Mouse (Mus musculus): ENCODE results near the gene Stau1.

The Stau1 gene

GRCm38 (mm10) chr2:166923971-166924370, 72.1 kb downstream of the Stau1 start:
- no peak for DNase-seq (ENCODE audit: extremely low read depth, low read depth)

GRCm38 (mm10) chr2:166910536-166910935, 85.6 kb downstream of the Stau1 start:
- no peak for DNase-seq (ENCODE audit: extremely low read depth, low read depth)

GRCm38 (mm10) chr2:166909729-166910128, 86.4 kb downstream of the Stau1 start:
- no peak for DNase-seq (ENCODE audit: extremely low read depth, low read depth)

- peak; percentile 39 for DNase-seq (ENCODE audit: extremely low read depth, low read depth)
Observed at GRCm38 (mm10) chr2:166906523-166907182, 89.4 kb downstream of the Stau1 start.

GRCm38 (mm10) chr2:166905711-166906522, 90.2 kb downstream of the Stau1 start, which contains the start of gene Cse1l:
Gene Cse1l, plus strand, starts transcription at chr2:166906040.
- peak; percentile 83 for DNase-seq (ENCODE audit: extremely low read depth, low read depth)

GRCm38 (mm10) chr2:166903719-166904282, 92.3 kb downstream of the Stau1 start:
- DNase-seq (ENCODE audit: extremely low read depth, low read depth), result no peak

GRCm38 (mm10) chr2:166900792-166901505, 95.2 kb downstream of the Stau1 start:
- DNase-seq (ENCODE audit: extremely low read depth, low read depth), result no peak

- DNase-seq (ENCODE audit: extremely low read depth, low read depth), result no peak
Observed at GRCm38 (mm10) chr2:166899746-166900145, 96.4 kb downstream of the Stau1 start.

GRCm38 (mm10) chr2:166899161-166899560, 96.9 kb downstream of the Stau1 start:
- DNase-seq (ENCODE audit: extremely low read depth, low read depth), result no peak

Measured in MEL-GATA-1-ER (cell line).